Mouse (Mus musculus) kidney, adult 2 months (tissue): ENCODE data around the gene Sash1.

ENCODE experiments used
- CTCF ChIP-seq: fragments of 200-500 bp; conservative IDR thresholded peaks from 2 replicates; pipeline ENCODE4 v1.5.1; 2011; ENCODE audit warnings: low read depth, mild to moderate bottlenecking, control low read depth, low read length, moderate library complexity, mixed read lengths; ENCODE audit not compliant: insufficient read depth, insufficient read length
- POLR2A ChIP-seq: fragments of 200-500 bp; IDR thresholded peaks from one replicate; pipeline ENCODE4 v1.6.1; 2011; ENCODE audit warnings: low read depth, low read length, control low read depth

DNA sequence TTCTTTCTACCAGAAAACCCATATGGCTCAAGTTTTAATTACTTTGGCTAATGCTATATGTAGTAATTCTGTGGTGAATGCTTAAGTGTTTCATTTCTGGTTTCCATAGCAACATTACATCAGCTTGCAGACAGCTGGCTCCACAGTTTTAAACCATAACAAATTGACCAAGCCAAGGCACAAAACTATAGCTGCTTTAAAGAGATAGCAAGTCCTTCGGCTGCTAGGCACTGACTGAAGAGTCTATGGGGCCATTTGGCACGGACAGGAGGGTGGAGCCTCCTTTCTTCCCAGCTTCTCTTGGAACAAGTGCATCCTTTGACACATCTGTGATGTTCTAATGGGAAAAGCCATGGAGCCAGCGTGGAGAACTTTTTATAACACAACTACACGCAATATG lies 125.3 kb downstream of the Sash1 start:
- no peak for TF ChIP-seq CTCF
- TF ChIP-seq POLR2A = no peak
